Mouse (Mus musculus) fat pad, adult 2 months (tissue): ENCODE results near the gene Zc3h7b.
"Not testable (repeated sequence)": the region's sequence is repeated elsewhere in the genome, so short reads cannot be mapped to it uniquely, and the experiment has no call there.

Experiments used
- DNase-seq: peaks from one replicate; pipeline ENCODE4 v3.0.0-alpha.2; 2011; ENCODE audit warnings: low read depth, low spot score; ENCODE audit errors: extremely low read depth

The Zc3h7b gene

DNA sequence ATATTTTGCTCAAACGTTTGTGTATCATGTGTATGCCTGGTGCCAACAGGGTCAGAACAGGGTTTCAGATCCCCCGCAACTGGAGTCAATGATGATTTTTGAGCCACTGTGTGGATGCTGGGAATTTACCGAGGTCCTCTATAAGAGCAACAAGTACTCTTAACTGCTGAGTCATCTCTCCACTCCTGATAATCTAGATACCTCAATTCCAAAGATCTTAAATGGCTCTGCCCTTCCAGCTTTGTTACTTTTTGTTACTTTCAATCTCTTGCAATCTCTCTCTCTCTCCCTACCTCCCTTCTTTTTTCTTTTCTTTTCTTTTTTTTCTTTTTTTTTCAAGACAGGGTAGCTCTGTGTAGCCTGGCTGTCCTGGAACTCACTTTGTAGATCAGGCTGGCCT is 9.8 kb upstream of the Zc3h7b start:
- no peak for DNase-seq

DNA sequence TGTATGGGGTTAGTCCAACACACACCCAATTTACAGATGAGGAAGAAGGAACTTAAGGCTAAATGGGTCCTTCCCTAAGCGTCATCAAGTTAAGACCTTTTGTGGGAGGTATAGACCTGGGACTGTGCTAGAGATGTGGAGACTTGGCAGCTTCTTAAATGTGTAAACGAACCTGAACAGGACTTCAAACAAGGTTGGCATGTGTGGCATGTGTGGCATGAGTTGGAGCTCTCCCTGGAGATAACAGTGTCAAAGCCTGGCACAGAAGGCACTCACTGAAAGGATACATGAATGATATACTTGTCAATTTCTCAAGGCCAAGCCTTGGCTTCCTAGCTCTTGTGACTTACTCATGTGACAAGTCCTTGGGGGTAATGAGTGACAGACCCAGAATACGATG is 5.6 kb upstream of the Zc3h7b start:
- DNase-seq = no peak

DNA sequence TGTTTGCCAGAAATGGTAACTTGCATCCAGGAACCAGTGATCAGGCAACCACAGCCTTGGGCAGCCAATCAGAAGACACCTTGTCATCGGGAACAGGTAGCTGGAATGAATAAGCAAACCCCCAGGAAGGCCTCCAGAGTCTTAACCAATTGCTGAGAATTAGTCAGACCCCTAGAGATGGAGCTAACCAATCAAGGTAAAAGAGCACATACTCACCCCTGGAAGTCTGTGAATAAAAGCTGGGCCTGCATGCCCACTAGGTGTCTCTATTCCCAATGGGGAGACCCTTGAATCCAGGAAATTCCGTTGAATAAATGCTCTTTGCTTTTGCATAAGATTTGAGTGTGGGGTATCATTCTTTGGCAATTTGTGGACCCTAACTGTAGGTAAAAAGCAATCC is 4.9 kb upstream of the Zc3h7b start:
- no peak for DNase-seq

DNA sequence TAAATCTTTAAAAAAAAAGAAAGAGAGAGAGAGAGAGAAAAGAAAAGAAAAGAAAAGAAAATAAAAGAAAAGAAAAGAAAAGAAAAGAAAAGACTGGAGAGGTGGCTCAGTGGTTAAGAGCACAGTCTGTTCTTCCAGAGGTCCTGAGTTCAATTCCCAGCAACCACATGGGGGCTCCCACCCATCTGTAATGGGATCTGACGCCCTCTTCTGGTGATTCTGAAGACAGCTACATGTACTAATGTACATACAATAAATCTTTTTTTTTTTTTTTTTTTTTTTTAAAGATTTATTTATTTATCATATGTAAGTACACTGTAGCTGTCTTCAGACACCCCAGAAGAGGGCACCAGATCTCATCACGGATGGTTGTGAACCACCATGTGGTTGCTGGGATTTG is 2.5 kb upstream of the Zc3h7b start:
- DNase-seq = not testable (repeated sequence)

DNA sequence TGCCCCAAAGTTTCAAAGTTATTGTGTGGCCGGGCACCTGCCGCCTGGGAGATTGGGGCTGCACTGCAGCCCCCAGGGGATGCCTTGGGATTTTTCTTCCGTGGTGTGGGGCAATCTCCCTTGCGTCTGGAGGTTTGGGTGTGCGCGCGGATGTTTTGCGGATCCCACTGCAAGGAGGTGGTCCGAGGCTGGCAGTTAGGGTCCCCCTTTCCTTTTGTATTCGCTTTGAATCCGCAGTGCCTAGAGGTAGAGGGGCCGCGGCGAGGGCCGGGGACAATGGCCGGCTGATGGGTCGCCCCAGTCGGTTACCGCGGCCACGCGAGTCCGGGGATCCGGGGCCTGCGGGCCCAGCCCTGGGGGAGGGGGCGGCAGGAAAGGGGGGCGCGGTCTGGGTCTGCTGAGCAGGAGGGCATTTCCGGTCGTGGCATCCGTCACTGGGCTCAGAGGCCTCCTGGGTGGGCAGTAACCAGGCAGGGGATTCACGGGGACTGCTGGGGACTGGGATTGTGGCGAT is 801 bp downstream of the Zc3h7b start:
- no peak for DNase-seq

DNA sequence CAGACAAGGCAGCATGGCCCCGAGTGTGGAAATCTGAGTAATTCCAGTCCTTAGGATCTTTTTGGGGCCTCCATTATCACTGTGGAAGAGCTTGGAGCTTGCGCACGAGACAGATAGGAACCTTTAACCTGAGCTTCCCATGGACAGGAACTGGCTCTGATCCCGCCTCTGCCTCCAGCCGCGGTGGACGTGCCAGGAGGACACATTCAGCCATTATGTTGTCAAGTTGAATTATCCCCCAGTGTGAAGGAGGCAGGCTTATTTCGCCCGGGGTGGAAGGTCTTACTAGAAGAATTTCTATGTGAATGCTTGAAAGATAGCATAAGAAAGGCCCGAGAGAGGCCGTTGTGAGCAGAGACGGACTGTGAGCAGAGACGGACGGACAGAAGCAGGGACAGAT is 4.9 kb downstream of the Zc3h7b start:
- no peak for DNase-seq

DNA sequence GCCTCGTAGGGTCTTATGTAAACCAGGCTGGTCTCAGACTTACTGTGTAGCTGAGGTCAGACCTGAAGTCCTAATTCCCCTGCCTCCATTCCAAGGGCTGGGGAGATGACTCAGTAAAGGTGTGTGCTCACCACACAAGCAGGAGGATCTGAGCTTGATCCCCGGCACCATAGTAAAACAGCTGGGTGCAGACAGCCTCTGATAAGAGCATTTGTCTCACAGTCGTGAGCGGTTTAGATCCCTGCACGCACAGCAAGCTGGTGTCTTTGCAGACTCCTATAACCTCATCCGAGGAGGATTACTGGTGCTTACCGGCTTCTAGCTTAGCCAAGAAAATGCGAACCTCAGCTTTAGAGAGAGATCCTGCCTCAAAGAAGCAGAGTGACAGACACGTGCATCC is 8.8 kb downstream of the Zc3h7b start:
- DNase-seq = no peak

DNA sequence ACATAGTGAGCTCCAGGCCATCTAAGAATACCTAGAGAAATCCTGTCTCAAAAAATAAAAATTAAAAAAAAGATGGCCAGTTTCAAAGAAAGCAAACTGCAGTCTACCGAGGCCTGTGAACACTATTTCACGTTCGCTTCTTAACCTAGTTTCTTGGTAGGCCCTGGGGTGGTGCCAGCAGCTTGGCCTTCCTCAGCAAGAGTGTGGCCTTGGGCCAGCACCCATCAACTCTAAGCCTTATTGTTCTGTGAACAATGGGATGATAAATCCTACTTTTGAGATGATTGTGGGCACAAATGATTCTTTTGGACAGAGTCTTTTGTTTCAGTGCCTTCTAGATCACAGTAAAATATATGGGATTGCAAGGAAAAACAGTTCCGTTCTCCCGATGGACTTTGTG is 13.8 kb downstream of the Zc3h7b start:
- DNase-seq = no peak

DNA sequence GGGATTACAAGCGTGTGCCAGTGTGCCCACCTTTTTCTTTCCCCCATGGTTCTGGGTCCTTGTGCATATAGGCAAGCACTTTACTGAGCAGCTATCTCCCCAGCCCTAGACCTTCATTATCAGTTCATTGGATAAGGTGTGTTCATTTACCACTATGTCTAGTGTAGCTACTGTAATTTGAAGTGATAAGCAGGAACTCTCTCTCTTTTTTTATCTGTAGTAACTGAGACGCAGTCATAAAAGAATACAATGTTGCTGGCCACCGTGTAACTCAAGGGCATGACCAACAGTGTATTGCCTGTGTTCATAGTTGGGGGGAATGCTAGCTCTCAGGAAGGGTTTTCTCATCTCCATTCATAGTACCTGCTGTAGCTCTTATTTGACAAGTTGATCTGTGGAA is 14.7 kb downstream of the Zc3h7b start:
- DNase-seq = no peak

DNA sequence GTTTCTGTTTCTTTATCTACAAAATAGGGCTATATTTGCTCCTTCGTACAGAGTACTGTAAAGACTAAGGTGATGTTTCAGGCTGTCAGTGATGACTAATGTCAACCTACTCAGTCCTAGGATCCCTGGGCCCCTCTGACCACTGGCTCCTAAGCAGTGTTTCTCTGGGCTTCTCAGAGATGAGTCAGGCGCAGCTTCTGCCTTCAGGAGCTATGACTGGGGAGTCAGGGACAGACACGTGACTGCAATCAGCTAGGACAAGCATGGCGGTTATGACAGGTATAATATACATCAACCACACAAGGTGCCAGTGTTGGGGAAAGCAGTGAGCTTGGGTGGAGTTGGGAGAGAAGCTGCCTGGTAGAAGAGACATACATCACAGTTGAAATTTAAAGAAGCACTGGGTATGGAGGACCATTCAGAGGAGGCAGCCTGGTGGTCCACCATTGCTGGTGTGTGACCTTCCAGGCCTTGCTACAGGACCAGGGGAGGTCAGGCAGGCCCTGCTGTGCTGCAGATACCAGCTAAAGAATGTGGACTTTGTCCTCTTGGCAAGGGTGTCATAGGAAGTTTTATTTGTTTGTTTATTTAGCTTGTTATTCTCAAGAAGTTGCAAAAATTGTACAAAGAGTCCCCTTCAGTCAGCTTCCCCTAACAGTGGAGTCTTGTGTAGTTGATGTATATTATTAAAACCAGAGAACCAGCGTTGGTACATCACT is 15.7 kb downstream of the Zc3h7b start:
- no peak for DNase-seq

DNA sequence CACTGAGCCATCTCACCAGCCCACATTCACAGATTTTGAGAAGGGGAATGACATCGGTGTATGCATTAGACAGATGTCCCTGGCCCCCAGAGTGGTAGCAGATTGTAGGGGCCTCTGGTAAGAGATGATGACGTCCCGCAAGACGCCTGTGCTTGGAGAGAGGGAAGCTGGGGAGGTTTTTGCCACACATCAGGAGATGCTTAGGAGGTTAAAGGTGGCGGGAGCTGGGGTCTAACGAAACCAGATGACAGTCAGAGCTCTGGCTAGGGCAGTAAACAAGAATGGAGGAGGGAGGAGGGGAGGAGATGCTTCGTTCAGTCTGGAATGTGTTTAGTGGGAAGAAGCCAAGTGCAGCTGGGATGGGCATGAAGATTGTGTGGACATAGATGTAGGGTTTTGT is 16.5 kb downstream of the Zc3h7b start:
- no peak for DNase-seq

DNA sequence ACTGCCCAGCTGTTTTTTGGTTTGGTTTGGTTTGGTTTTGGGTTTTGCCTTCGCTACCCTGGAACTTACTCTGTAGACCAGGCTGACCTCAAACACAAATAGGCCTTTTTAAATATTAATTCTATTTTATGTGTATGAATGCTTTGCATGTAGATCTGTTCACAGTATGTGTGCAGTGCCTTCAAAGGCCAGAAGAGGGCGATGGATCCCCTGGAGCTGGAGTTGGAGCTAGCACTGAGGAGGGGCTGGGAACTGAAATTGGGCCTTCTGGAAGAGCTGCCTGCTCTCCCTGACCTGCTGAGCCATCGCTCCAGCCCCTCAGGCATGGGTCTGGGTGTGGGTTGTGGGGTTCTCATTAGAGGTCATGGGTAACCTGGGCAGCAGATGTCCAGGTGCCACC is 17.1 kb downstream of the Zc3h7b start:
- no peak for DNase-seq

DNA sequence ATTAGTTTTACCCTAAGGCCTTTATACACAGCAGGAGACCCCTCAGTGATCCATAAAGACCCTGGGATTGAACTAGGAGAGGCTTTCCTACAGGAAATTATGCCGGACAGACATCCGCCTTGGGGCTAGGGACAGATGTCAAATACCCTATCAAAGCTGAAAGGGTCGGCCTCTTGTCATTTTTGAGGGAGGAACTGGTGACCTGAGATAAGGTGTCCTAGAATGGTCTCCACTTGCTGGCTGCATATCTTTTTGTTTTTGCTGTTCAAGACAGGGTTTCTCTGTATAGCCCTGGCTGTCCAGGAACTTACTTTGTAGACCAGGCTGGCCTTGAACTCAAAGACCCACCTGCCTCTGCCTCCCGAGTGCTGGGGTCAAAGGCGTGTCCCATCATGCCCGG is 19.7 kb downstream of the Zc3h7b start:
- DNase-seq = no peak

DNA sequence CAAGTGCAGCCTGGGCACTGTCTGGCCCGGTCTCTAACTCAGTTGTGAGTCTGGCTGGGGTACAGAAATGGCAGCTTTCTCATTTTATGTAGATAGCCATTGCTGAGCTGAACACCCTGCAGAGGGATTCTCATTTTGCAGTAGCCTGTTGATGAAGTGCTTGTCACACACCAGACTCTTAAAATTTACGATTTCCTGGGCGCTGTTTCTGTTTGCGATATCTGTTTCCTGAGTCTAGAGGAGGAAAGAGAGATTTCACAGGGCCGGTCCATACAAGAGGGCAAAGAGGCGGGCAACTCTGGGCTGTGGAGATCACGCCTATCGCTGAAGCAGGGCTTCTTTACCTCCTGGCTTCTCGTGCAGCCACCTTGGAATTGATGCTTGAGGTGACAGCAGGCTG is 20.8 kb downstream of the Zc3h7b start:
- no peak for DNase-seq

DNA sequence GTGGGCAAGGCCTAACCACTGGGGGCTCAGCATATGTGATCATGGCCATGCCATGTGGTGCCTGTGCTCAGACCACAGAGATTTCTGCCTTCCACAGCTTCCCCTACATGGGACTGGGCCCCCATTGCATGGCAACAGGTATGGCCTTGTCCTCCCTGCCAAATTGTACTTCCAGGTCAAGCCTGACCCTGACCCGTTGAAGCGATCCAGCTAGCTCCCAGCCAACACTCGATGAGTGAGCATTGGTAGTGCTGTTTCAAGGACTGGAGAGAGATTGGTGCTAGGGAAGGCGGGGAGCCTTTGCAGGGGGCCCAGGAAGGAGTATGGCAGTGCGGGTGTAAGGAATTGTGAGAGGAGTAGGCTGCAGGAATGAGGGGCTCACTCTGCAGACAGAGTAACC is 21.6 kb downstream of the Zc3h7b start:
- no peak for DNase-seq

DNA sequence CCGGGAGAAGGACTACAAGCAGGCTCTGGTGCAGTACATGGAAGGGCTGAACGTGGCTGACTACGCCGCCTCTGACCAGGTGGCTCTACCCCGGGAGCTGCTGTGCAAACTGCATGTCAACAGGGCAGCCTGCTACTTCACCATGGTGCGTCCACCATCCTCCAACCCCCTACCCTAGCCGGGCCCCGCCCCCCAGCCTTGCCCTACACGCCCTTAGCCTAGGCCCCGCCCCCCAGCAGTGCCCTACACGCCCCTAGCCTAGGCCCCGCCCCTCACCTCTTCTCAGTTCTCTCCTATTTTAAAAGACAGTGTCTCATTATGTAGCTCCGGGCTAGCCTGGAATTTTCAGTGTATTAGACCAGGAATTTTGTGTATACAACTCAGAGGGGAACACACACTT is 24.2 kb downstream of the Zc3h7b start:
- no peak for DNase-seq

DNA sequence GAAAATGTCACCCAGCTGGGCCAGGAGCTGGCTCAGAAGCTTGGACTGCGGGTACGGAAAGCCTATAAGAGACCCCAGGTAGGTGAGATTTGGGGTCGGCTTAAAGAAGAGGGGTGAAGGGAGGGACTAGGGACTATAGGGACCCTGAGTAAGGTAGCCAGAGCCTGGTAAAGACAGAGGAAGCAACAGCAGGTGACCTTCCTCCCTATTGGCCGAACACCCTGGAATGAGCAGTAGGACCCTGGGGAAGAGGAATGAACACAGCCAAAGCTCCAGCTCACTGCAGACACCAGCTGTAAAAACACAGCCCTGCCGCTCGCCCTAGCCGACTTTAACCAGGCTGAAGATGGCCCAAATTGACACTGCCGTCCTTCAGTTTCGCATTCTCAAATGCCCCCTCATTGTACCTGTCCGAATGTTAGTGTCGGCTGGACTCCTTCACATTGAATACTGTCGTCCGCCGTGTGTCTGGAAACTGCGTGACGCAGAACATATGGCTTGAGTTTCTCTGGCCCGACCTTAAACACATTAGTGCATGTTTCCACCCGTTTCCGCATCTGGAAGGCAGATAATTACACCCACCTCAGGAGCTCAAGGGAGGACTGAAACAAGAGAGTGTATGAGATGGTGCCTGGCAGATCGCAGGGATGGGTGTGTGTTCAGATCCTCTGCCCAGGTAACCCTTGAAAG is 27.7 kb downstream of the Zc3h7b start:
- DNase-seq = no peak

DNA sequence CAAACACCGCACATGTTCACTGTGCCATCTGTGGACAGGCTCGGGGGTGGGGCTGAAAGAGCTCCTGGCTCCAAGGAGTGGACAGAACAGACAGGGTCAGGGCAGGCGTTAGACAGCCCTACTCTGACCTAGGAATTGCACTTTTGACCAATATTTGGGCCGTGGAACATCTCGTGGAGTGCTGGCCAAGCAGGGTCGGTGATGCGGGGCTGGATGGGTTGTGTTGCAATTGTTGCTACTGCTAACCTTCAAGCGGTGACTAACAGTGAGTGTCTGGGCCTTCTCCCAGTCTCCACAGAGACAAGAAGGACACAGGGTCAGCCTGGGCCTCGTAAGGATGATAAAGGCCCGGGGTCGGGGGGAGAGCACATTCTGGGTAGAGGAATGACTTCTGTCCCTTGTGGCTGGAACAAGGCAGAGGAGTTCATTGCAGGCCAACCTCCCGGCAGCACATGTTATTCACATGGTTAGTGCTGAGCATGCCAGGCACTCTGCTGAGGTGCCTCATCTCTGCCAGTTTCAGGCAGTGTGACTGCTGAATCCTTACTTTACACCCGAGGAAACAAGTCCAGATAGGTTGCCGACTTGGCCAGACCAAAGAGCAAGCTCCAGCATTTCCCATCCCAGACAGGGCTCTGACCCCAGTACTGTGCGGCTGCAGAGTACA is 29.8 kb downstream of the Zc3h7b start:
- DNase-seq = no peak

DNA sequence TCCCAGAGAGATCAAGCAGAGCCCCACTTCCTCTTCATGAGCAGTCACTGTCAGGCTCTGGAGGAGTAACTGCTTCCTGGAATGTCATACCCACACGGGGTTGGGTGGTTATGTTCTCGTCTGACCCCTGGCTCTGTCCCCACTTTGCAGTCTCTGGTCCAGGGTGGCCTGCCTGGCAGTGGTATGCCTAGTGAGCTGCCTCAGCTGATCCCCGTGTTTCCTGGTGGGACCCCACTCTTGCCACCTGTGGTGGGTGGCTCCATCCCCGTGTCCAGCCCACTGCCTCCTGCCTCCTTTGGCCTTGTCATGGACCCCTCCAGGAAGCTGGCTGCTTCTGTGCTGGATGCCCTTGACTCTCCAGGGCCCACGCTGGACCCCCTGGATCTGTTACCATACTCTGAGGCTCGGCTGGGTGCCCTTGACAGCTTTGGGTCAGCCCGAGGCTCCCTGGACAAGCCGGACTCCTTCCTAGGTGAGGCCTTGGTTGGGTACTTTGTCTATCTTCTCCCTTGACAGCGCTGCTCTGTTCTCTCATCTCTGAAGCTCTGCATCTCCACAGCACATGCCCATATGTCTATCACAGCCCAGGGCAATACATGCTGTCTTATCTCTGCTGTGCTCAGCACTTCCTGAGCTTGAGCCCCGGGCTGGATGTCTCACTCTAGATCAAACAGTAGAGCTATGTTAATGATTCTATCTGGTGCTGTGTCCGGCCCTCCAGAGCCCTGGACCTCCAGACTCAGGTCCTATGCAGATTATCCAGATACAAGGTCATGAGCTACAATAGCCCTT is 32.0 kb downstream of the Zc3h7b start:
- DNase-seq = no peak

DNA sequence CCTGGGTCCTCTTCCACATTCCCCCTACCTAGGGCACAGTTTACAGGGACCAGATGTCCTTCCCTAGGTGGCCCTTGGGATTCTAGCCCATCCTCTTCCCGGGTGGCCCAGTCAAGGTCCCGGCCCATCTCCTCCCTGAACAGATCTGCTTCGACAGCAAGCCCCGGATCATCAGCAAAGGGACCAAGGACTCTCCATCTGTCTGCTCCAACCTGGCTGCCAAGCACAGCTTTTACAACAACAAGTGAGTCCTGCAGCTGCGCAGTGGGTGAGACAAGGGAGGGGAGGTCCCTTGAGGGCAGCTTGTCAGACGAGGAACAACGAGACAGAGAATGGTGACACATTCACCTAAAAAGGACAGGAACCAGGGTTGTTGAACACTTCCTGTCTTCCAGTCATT is 37.0 kb downstream of the Zc3h7b start:
- no peak for DNase-seq

DNA sequence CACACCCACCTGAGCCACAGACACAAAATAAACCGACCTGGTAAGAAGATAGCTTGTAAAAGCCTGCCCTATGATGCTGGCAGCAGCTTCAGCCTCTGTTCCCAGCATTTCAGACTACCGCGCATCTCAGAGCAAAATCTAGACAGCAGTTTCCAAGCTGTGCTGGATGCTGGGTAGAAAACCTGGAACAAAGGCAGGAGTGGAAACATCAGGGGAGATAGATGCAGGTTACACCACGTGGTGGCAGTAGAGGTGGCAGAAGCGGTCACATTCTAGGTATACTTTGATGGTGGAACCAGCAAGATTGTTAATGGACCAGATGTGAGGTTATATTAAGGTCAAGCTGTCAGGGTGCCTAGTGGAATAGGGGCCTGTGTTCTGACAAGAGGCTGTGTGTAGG is 39.9 kb downstream of the Zc3h7b start:
- DNase-seq = no peak
